Mouse (Mus musculus): ENCODE measurements at regions not wholly inside any gene's neighbourhood (a gene's known extent, or its start where the extent isn't known, plus 50 kb on each side); places are given as distances from the start of the nearest gene placed in this dataset.

DNA sequence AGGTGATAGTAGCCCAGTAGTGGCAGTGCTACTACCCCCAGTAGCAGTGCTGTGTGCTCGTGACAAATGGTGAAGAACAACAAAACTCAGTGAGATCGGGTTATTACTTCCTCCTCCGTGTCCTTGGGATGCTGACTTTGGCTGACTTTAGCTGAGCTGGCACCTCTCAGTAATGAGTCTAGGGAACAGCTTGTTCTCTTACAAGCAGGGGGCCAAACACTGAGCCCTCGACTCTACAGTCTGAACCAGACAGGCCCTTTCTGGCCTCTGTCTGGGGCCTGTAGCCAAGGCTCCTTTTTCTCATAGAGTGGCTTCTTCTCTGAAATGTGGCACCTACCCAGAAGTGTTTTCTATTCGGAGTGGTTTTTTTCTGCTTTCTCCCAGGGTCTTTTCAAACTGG lies 57.4 kb upstream of the Ret start:
- H3K27ac ChIP-seq (replicated peaks; ENCODE audit: low read depth, low read length): no peak overlapping the region
- H3K4me1 ChIP-seq (ENCODE audit: control insufficient read depth, insufficient read depth, low read length): 0 out of 2 replicates have a peak, but pooled peaks cover 4% of the 10 kb centered on the region
- no peak for TF ChIP-seq POLR2A (IDR thresholded peaks at IDR 0.05; ENCODE audit: borderline replicate concordance, extremely low read depth, insufficient read depth, insufficient read length)
- H3K4me2 ChIP-seq (replicated peaks; ENCODE audit: low read depth, low read length, severe bottlenecking): no peak overlapping the region
- no peak overlapping the region for H3K4me3 ChIP-seq (replicated peaks; ENCODE audit: low read length)
- WGBS: 63% methylated on average over 5 of the region's 5 CpGs
- no peak overlapping the region for H3K9ac ChIP-seq (ENCODE audit: low read depth, low read length, severe bottlenecking)
- no peak for ATAC-seq (ENCODE audit: low FRiP score, low read depth)
- no peak for DNase-seq (ENCODE audit: low spot score)
- no peaks in the 10 kb centered on the region for H3K27me3 ChIP-seq (ENCODE audit: control insufficient read depth, insufficient read depth, low read length)
- no peaks in the 10 kb centered on the region for H3K9me3 ChIP-seq (ENCODE audit: control insufficient read depth, low read length)
- H3K36me3 ChIP-seq (ENCODE audit: control insufficient read depth, insufficient read depth, low read length): no peaks in the 10 kb centered on the region

DNA sequence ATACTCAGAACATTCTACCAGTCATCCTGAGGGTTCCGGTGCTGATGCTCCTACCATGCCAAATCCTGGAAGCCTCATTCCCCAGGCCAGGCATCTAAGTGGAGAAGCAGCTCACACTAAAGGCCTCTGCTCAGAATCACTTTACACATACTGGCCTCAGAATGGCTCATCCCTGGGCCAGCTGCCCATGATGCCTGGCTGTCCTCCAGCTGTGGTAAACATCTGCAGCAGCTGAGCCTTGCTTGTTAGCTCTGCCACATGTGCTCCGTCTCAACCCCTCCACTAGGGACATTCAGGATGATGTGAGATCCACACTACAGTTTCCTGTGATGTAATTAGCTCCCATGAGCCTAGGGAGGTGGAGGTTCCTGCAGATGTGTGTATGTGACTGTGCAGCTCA lies 55.2 kb upstream of the Ret start:
- H3K27ac ChIP-seq (replicated peaks; ENCODE audit: low read depth, low read length): no peak overlapping the region
- DNase-seq (ENCODE audit: low spot score) (peak; percentile 51), ATAC-seq (ENCODE audit: low FRiP score, low read depth) (peak; percentile 65)
- no peak overlapping the region for H3K9ac ChIP-seq (ENCODE audit: low read depth, low read length, severe bottlenecking)
- H3K9me3 ChIP-seq (ENCODE audit: control insufficient read depth, low read length): no peaks in the 10 kb centered on the region
- H3K4me1 ChIP-seq (ENCODE audit: control insufficient read depth, insufficient read depth, low read length): no peaks in the 10 kb centered on the region
- H3K36me3 ChIP-seq (ENCODE audit: control insufficient read depth, insufficient read depth, low read length): no peaks in the 10 kb centered on the region
- H3K4me2 ChIP-seq (replicated peaks; ENCODE audit: low read depth, low read length, severe bottlenecking): no peak overlapping the region
- no peaks in the 10 kb centered on the region for H3K27me3 ChIP-seq (ENCODE audit: control insufficient read depth, insufficient read depth, low read length)
- 64% methylated on average over 2 of the region's 2 CpGs for WGBS
- H3K4me3 ChIP-seq (replicated peaks; ENCODE audit: low read length): no peak overlapping the region
- no peak for TF ChIP-seq POLR2A (IDR thresholded peaks at IDR 0.05; ENCODE audit: borderline replicate concordance, extremely low read depth, insufficient read depth, insufficient read length)

DNA sequence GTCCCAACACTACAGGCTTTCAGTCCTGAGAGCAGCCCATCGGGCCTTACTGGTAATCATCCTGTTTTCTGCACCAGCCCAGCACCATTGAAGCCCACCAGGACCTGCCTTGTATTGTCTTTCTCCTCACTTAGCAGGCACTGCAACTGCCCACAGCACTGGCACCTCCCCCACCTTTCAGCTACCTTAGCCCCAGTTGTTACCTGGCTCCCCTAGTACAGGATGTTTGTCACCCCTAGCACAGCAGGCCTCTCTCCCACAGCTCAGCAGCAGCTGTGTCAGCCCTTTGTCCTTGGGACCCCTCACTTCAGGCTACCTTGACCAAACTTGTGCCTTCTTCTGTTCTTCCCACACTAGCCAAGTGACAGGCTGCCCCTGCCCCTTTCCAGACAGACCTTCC lies 53.6 kb upstream of the Ret start:
- WGBS: no CpG with 5 or more reads among the region's 1 CpGs
- Histone ChIP-seq H3K9ac (ENCODE audit: low read depth, low read length, severe bottlenecking) (no peak overlapping the region), H3K9me3 (ENCODE audit: control insufficient read depth, low read length) (no peaks in the 10 kb centered on the region), H3K4me3 (replicated peaks; ENCODE audit: low read length) (no peak overlapping the region), H3K27ac (replicated peaks; ENCODE audit: low read depth, low read length) (no peak overlapping the region), H3K27me3 (ENCODE audit: control insufficient read depth, insufficient read depth, low read length) (no peaks in the 10 kb centered on the region), H3K36me3 (ENCODE audit: control insufficient read depth, insufficient read depth, low read length) (no peaks in the 10 kb centered on the region), H3K4me2 (replicated peaks; ENCODE audit: low read depth, low read length, severe bottlenecking) (no peak overlapping the region), H3K4me1 (ENCODE audit: control insufficient read depth, insufficient read depth, low read length) (no peaks in the 10 kb centered on the region)
- TF ChIP-seq POLR2A (IDR thresholded peaks at IDR 0.05; ENCODE audit: borderline replicate concordance, extremely low read depth, insufficient read depth, insufficient read length): no peak
- DNase-seq (ENCODE audit: low spot score): no peak
- ATAC-seq (ENCODE audit: low FRiP score, low read depth): no peak

DNA sequence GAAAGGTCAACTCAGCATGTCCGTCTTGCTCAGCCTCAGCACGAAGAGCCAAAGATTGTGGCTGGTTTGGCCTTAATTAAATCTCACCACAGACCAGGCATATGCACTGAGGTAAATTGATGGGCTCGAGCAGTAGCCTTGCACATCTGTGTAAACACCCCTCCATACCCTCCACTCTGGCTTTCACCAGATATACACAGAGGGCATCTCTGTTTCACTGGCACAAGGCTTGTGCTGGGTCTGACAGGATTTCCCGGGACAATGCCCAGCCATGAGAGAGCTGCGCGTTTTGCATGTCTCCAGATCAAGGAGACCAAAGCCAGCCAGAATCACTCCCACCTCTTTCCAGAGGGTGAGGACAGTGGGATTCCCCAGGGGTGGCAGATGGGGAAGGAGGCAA lies 52.5 kb upstream of the Ret start:
- no peak for ATAC-seq (ENCODE audit: low FRiP score, low read depth)
- Histone ChIP-seq H3K4me1 (ENCODE audit: control insufficient read depth, insufficient read depth, low read length) (no peaks in the 10 kb centered on the region), H3K27ac (replicated peaks; ENCODE audit: low read depth, low read length) (no peak overlapping the region), H3K9ac (ENCODE audit: low read depth, low read length, severe bottlenecking) (no peak overlapping the region), H3K36me3 (ENCODE audit: control insufficient read depth, insufficient read depth, low read length) (no peaks in the 10 kb centered on the region), H3K27me3 (ENCODE audit: control insufficient read depth, insufficient read depth, low read length) (no peaks in the 10 kb centered on the region), H3K4me3 (replicated peaks; ENCODE audit: low read length) (no peak overlapping the region), H3K4me2 (replicated peaks; ENCODE audit: low read depth, low read length, severe bottlenecking) (no peak overlapping the region), H3K9me3 (ENCODE audit: control insufficient read depth, low read length) (no peaks in the 10 kb centered on the region)
- DNase-seq (ENCODE audit: low spot score): no peak
- TF ChIP-seq POLR2A (IDR thresholded peaks at IDR 0.05; ENCODE audit: borderline replicate concordance, extremely low read depth, insufficient read depth, insufficient read length): no peak
- WGBS: 84% methylated on average over 6 of the region's 6 CpGs

Data from limb, embryonic 14.5 days (tissue).